Mouse (Mus musculus) frontal cortex, postnatal 10 days (tissue): ENCODE measurements around the gene Dlk2.

Experiments used
- DNase-seq, 2 experiments: peaks; one replicate each; pipeline ENCODE4 v3.0.0; 2022; ENCODE audit warnings: low spot score in 2 of 2, mixed read lengths in 1 of 2

The Dlk2 gene

GRCm38 (mm10) chr17:46297364-46298219 is at the start of gene Dlk2:
Gene Dlk2, plus strand, starts transcription at chr17:46297421.
- peak in 1 of 2 experiments; percentile 41 for DNase-seq

- peak; percentile 90 to 95 for DNase-seq
Observed at GRCm38 (mm10) chr17:46247512-46248188, 49.6 kb upstream of the Dlk2 start, which contains the start of the genes Polr1c and Yipf3. Gene Polr1c, minus strand, starts transcription at chr17:46248054. Gene Yipf3, plus strand, starts transcription at chr17:46248080.

DNA sequence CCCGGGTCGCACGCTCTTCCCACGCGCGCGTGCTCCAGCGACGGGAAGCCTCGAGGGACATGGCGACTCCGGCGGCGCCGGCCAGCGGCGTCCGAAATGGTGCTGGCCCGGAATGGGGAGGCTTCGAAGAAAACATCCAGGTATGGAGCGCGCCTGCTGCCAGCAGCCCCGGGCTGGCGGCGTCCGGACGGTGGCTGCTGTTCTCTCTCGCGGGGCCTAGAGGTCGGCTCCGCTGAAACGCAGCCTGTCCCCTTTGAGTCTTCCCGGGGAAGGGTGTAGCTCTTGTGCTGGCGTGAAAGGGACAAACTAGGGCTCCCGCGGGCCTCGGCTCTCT is 49.1 kb upstream of the Dlk2 start:
- DNase-seq, result no peak

DNA sequence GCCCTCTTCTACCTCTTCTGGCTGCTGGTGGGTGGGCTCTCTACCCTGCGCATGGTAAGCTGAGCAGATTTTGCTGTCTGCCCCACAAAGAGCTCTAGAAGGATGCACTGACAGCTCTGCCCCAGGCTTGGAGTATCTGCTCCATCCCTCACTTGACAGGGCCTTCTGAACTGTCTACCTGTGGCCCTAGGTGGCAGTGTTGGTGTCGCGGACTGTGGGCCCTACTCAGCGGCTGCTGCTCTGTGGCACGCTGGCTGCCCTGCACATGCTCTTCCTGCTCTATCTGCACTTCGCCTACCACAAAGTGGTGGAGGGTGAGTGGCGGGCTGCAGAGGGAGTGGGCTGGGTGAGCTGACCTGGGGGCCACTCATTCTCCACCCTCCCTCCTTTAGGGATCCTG is 46.0 kb upstream of the Dlk2 start:
- no peak for DNase-seq

GRCm38 (mm10) chr17:46252571-46253451 is 44.4 kb upstream of the Dlk2 start:
- no peak for DNase-seq

GRCm38 (mm10) chr17:46253452-46254084 is 43.7 kb upstream of the Dlk2 start, which contains the start of gene Lrrc73:
Gene Lrrc73, plus strand, starts transcription at chr17:46253531.
- DNase-seq, result peak; percentile 93 to 94

DNA sequence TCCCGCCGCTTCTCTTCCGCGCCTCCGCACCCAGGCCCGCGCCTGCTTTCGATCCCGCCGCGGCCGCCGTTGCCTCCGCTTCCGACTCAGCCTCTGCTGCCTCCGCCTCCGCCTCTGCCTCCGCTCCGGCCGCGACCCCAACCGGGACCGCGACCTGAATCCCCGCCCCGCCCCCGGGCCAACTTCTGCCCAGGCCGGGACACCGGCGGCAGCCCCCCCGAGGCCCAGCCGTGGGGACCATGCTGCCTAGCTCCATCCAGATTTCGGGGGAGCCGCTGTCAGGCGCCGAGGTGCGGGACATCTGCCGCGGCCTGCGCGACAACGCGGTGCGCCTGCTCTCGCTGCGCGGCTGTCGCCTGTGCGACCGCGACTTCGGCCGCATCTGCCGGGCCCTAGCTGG is 43.1 kb upstream of the Dlk2 start:
- DNase-seq, result peak in 1 of 2 experiments; percentile 55

GRCm38 (mm10) chr17:46255147-46255546 is 42.1 kb upstream of the Dlk2 start:
- no peak for DNase-seq

- DNase-seq, result no peak
Observed at GRCm38 (mm10) chr17:46258279-46259053, 38.8 kb upstream of the Dlk2 start.

- DNase-seq, result no peak
Observed at GRCm38 (mm10) chr17:46259675-46260074, 37.5 kb upstream of the Dlk2 start.

GRCm38 (mm10) chr17:46262201-46262694 is 35.0 kb upstream of the Dlk2 start:
- no peak for DNase-seq

- DNase-seq, result no peak
Observed at GRCm38 (mm10) chr17:46265502-46265901, 31.7 kb upstream of the Dlk2 start.

GRCm38 (mm10) chr17:46265918-46266618 is 31.2 kb upstream of the Dlk2 start:
- DNase-seq, result peak; percentile 72 to 84

- no peak for DNase-seq
Observed at GRCm38 (mm10) chr17:46266986-46267385, 30.2 kb upstream of the Dlk2 start.

DNA sequence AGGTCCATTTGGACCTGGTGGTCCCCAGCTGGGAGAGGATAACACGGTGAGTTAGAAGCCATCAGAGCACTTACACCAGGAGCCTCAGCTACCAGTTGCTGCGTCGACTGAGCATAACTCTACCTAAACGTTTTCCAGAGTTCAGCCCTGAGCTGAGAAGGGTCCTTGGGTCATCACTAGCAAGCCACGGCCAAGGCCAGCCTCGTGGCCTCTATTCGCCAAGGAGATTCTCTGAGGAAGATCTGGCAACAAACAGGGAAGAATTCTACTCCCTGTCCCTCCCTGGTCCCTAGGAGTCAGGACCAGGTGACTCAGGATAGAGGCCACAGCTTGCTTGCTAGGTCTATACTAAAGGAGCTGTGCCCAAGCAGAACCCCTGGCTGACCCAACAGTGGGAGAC is 29.7 kb upstream of the Dlk2 start:
- no peak for DNase-seq

DNA sequence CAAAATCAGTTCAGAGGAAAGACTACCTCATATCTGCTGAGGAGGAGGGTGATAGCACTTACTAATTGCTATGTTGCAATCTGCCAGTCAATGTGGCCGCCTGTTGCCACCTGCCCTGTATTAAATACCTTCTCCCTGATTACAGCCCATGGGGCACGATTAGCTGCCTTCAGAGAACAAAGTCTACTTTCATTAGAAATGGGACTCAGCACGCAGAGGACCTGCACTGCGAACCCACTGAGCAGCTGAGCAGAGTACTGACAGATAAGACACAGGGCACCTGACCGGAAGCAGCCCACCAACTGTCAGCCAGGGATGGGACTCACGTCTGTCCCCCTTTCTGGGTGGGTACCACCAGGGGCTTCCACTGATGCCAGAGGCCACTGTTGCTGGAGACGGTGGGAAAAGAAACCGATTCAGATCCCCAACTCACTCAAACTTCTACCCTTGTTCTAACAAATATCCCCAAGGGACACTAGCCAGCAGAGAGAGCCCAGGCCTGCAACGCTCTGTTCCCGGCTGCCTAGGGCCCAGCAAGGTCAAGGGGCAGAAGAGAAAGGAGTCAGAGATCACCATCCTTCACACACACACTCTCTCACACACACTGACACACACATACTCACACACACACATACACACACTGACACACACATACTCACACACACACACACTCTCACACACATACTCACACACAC is 29.0 kb upstream of the Dlk2 start:
- DNase-seq, result no peak

DNA sequence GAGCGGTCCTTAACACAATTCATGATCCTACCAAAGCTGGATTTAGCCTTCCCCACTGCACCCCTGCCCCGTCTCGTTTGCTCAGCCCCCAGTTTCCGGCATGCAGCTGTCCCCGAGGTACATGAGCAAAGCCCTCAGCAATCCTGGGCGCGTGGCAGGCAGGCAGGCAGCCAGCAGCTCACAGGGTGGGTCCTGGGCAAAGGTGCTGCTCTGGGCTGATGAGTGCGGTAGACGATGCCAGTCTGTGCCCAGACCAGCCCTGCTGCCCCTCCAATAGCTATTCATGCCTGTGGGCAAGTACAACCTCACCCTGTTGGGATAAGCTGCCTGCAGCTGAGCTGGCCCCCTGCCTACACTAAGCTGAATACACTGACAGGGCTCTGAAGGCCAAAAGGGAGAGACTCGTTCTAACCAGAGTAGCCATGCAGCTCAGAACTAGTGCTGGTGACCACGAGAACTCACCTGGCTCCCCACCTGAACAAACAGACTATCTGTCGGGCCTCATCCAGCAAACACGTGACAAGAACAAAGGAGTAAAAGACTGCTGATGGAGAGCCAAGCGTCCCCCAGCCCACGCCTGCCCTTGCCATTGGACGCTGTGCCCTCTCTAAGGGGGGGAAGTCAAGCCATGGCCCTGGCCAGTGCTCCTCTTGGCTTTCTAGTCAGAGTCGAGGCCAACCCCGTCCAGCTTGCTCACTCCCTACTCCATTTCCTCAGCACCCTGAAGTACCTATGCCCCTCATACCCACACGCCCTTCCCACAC is 27.3 kb upstream of the Dlk2 start:
- no peak for DNase-seq

DNA sequence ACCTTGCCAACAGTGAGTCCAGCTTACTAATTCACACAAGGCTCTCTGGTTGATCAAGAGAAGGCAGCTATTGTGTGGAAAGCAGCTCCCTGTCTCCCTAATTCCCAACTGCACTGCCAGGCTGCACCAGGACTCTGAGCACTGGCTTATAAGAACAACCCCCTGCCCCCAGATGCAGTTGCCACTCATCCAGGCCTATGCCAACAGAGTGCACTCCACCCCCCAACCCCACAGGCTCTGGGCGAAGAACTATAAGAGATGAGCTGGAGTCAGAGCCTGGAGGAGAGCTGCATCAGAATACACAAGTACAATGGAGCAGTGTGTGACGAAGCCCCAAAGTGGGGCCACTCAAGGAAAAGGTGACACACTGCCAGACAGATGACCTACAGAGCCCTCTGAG is 25.2 kb upstream of the Dlk2 start:
- no peak for DNase-seq

- no peak for DNase-seq
Observed at GRCm38 (mm10) chr17:46272675-46273074, 24.5 kb upstream of the Dlk2 start.
